Mouse (Mus musculus): Measurements from ENCODE around the gene Sgms1. TPM values are rescaled to one million over a fixed set of nuclear protein-coding genes. Genes with fewer than 3 reads are reported as not detected.
A peak's percentile ranks its signal among the peaks of the same experiment; 100 is the strongest.

Gene Sgms1
- total RNA-seq, 2 experiments from 2014 or later: 53.8 to 62.8 TPM

- H3K27ac ChIP-seq: peak overlapping the region; percentile 92
- no peak overlapping the region for H3K4me3 ChIP-seq
- intact Hi-C loops (cut with DNase I): no loop called here
- TF ChIP-seq CTCF (IDR thresholded peaks at IDR 0.05): no peak
- DNase-seq: peak; percentile 60
These were observed 10.9 kb downstream of the Sgms1 start for GRCm38 (mm10) chr19:32378581-32378980.

GRCm38 (mm10) chr19:32377701-32378325 lies 11.7 kb downstream of the Sgms1 start:
- H3K27ac ChIP-seq: peak overlapping the region; percentile 92
- intact Hi-C loops (cut with DNase I): no loop called here
- peak; percentile 58 for DNase-seq
- no peak for TF ChIP-seq CTCF (IDR thresholded peaks at IDR 0.05)
- H3K4me3 ChIP-seq: peak overlapping the region; percentile 28

GRCm38 (mm10) chr19:32376886-32377535 lies 12.5 kb downstream of the Sgms1 start:
- peak; percentile 81 for DNase-seq
- intact Hi-C loops (cut with DNase I): no loop called here
- TF ChIP-seq CTCF (IDR thresholded peaks at IDR 0.05): no peak
- Histone ChIP-seq H3K4me3 (peak overlapping the region; percentile 56), H3K27ac (peak overlapping the region; percentile 92)

GRCm38 (mm10) chr19:32376054-32376453 lies 13.5 kb downstream of the Sgms1 start:
- intact Hi-C loops (cut with DNase I): no loop called here
- no peak for TF ChIP-seq CTCF (IDR thresholded peaks at IDR 0.05)
- H3K4me3 ChIP-seq: peak overlapping the region; percentile 36; the same call in 1 of the 2 replicates
- DNase-seq: no peak
- peak overlapping the region; percentile 92 for H3K27ac ChIP-seq

- TF ChIP-seq CTCF (IDR thresholded peaks at IDR 0.05): no peak
- no peak overlapping the region for H3K4me3 ChIP-seq
- peak overlapping the region; percentile 92 for H3K27ac ChIP-seq
- intact Hi-C loops (cut with DNase I): no loop called here
- DNase-seq: no peak
These were observed 14.0 kb downstream of the Sgms1 start for GRCm38 (mm10) chr19:32375473-32375985.

- H3K27ac ChIP-seq: peak overlapping the region; percentile 92
- TF ChIP-seq CTCF (IDR thresholded peaks at IDR 0.05): no peak
- intact Hi-C loops (cut with DNase I): no loop called here
- DNase-seq: no peak
- H3K4me3 ChIP-seq: no peak overlapping the region
These were observed 14.8 kb downstream of the Sgms1 start for GRCm38 (mm10) chr19:32374751-32375150.

GRCm38 (mm10) chr19:32373865-32374655 lies 15.5 kb downstream of the Sgms1 start:
- intact Hi-C loops (cut with DNase I): no loop called here
- peak overlapping the region; percentile 92 for H3K27ac ChIP-seq
- peak; percentile 71 for DNase-seq
- TF ChIP-seq CTCF (IDR thresholded peaks at IDR 0.05): no peak
- H3K4me3 ChIP-seq: peak overlapping the region; percentile 31

- no peak for TF ChIP-seq CTCF (IDR thresholded peaks at IDR 0.05)
- peak overlapping the region; percentile 27; the same call in 1 of the 2 replicates for H3K4me3 ChIP-seq
- peak; percentile 57 for DNase-seq
- intact Hi-C loops (cut with DNase I): no loop called here
- peak overlapping the region; percentile 92 for H3K27ac ChIP-seq
These were observed 17.1 kb downstream of the Sgms1 start for GRCm38 (mm10) chr19:32372373-32372772.

GRCm38 (mm10) chr19:32367333-32367732 lies 22.2 kb downstream of the Sgms1 start:
- no peak overlapping the region for H3K4me3 ChIP-seq
- peak overlapping the region; percentile 91 for H3K27ac ChIP-seq
- intact Hi-C loops (cut with DNase I): no loop called here
- no peak for TF ChIP-seq CTCF (IDR thresholded peaks at IDR 0.05)
- no peak for DNase-seq

- TF ChIP-seq CTCF (IDR thresholded peaks at IDR 0.05): no peak
- peak; percentile 79 for DNase-seq
- peak overlapping the region; percentile 32 for H3K4me3 ChIP-seq
- intact Hi-C loops (cut with DNase I): no loop called here
- H3K27ac ChIP-seq: peak overlapping the region; percentile 91
These were observed 23.1 kb downstream of the Sgms1 start for GRCm38 (mm10) chr19:32366406-32366805.

GRCm38 (mm10) chr19:32365111-32365510 lies 24.4 kb downstream of the Sgms1 start:
- intact Hi-C loops (cut with DNase I): no loop called here
- no peak for DNase-seq
- Histone ChIP-seq H3K4me3 (no peak overlapping the region), H3K27ac (peak overlapping the region; percentile 91)
- no peak for TF ChIP-seq CTCF (IDR thresholded peaks at IDR 0.05)

GRCm38 (mm10) chr19:32363587-32363986 lies 25.9 kb downstream of the Sgms1 start:
- TF ChIP-seq CTCF (IDR thresholded peaks at IDR 0.05): no peak
- intact Hi-C loops (cut with DNase I): no loop called here

GRCm38 (mm10) chr19:32362520-32362919 lies 27.0 kb downstream of the Sgms1 start:
- no peak for DNase-seq

More at GRCm38 (mm10) chr19:32363587-32363986, 25.9 kb downstream of the Sgms1 start:
- no peak for DNase-seq
- Histone ChIP-seq H3K27ac (peak overlapping the region; percentile 52; the same call in 1 of the 2 replicates), H3K4me3 (no peak overlapping the region)

More at GRCm38 (mm10) chr19:32362520-32362919, 27.0 kb downstream of the Sgms1 start:
- intact Hi-C loops (cut with DNase I): no loop called here
- TF ChIP-seq CTCF (IDR thresholded peaks at IDR 0.05): peak; percentile 6; the same call in 1 of the 2 replicates
- Histone ChIP-seq H3K4me3 (no peak overlapping the region), H3K27ac (peak overlapping the region; percentile 28; the same call in 1 of the 2 replicates)
